Mouse (Mus musculus) urinary bladder, postnatal 36 days (tissue): ENCODE data around the gene Srrm1.
A peak's percentile ranks its signal among the peaks of the same experiment; 100 is the strongest.

Source experiments
- DNase-seq, 2 experiments: peaks; one replicate each; pipeline ENCODE4 v3.0.0; 2022; ENCODE audit warnings: low spot score in 2 of 2, mixed read lengths in 1 of 2

Gene Srrm1

DNA sequence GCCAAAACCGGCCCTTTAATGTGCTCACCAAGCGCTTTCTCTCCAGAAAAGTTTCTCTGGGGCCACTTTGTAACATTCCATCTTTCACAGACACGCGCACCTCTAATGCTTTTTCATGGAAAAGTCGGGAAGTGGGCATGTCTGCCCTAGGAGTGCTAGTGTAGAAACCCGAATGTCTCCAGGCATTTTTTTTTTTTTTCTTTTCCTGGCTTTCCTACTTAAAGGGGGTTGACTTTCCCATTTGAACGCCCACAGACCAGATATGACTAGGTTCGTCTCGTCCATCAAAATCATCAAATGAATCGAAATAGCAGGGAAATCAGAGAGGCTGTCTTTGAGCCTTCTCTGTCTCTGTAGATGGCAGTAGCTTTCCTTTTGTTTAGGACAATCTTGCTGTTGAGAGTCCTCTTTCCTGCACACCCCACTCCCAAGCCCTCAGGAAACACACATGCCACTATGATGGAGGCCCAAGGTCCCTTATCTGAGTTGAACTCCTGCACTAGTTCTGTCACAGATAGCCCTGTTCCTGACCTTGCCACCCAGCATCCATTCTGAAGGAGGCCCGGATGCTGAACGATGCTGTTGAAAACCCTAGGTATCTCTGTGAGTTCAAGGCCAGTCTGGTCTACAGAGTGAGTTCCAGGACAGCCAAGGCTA lies 801 bp upstream of the Srrm1 start:
- no peak for DNase-seq

DNA sequence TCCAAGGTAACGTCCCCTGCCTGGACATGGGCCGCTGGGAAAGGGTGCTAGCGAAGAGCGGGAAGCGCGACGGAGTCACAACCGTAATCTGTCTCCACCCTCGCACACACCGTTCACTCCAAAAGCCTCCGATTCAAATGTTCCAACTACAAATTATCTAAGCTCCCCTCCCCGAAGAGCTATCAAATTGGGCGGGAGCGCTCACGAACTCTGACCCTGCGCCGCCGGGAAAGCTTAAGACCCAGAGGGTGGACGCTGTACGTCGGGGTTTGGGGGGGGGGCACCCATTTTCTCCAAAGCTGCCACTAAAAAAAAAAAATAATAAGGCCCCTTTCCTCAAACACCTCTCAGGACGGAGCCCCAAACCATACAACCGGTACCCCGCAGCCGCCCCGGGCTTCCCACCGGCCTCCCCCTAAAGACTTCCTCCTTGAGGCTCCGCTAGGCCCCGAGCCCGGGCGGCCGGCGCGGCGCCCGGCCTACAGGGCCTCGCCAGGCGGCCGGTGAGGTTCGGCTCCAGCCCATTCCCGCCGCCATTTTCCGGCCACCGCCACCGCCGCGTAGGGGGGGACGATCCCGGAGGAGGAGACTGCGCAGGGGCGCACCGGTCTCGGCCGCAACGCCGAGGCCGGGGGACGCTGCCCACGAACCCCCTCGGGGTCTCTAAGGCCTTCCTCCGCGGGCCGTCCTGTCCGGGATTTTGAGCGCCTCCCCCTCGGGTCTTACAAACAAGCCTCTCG lies 625 bp downstream of the Srrm1 start:
- no peak for DNase-seq

DNA sequence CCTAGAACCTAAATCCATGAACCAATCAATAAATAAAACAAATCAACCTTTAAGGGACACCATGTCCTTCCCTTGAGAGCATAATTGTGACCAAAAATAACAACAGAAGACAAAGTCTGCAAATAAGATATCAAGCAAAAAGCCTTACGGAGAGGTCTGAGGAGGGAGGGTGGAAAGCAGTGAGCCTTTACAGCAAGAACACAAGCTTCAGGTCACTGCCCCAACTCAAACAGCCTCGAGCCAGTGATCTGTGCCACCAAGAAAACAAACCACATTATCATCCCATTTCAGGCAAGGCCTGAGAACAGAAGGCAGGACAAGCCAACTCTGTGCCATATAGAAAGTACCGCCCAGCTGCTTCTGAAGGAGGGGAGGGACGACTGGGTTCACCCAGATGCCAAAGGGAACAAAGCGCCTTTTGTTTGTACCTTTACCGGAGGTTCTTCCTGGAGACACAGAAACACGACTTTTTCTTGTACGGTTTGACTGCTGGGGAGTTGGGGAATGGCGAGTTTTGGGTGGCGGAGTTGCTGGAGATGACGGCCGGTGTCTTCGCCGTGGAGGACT lies 15.7 kb downstream of the Srrm1 start:
- no peak for DNase-seq

DNA sequence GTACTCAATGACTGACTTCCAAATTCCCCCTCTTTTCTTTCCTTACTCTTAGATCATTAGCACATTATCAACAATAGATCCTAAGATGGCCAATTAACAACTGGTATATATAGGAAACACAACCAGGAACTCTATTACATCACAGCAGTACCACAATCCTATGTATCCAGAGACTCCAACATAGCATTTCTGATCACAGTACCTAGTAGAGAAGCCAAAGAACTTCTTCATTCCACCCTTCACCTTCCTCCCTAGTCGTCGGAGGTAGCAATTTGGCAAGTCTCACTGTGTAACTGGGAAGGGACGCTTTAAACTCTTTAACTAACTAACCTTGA lies 17.1 kb downstream of the Srrm1 start:
- no peak for DNase-seq

DNA sequence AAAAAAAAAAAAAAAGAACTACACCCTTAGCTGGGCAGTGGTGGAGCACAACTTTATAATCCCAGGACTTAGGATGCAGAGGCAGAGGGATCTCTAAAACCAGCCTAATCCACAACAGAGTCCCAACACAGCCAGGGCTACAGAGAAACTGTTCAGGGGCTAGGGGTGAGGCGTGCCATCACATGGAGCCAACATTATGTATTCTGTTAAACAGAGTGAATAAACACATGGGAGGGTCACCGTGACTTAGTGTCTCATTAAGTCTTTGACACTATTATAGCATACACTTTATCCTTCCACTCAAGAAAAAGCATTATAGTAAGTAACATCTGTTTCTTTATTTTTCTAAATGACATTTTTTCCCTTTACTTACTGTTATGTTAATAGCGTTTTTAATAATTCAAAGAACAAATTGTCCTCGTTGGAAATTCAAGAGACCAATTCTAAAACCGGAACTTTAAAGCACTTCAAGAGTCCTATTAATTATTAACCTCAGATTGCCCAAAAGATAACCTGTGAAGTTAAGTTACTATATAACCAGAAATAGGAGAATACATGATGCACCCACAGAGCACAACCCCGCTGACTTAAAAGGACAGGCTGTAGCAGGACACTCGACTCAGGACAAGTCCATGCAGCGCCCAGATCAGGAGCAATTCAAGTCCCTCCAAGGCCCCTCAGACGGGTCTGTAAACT lies 17.6 kb downstream of the Srrm1 start:
- DNase-seq: peak in 1 of 2 experiments; percentile 43

DNA sequence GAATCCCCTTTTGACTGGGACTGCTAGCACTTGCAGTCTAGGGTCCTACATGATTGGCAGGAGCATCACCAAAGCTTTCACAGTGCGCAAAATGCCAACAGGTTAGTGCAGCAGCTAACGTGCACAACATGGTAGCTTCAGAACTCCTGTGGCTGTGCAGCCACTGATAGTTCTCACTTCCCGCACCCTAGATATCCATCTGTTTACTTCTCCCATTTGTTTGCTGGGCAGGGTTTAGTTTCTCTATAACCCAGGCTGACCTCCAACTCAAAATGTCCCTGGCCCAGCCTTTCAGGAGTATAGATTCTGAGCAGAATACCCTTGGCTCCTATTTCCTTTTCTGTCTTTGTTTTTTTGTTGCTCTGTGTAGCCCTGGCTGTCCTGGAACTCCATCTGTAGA lies 26.7 kb downstream of the Srrm1 start:
- DNase-seq: no peak

DNA sequence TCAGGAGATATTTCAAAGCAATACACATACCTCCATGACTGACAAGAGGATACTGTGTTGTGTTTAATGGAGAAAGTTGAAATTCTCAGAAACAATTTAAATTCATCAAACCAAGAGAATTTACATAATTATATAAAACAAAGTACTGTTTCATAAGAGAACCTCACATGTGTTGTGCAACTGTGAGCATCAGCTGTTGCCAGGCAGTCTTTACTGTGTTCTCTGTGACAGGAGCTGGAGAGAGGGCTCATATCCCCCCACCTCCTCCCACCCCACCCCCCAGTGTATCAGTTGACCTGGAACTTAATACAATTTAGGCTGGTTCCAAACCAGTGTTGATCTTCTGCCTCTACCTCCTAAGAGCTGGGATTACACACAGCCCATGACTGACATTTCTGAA lies 27.1 kb downstream of the Srrm1 start:
- DNase-seq: no peak

DNA sequence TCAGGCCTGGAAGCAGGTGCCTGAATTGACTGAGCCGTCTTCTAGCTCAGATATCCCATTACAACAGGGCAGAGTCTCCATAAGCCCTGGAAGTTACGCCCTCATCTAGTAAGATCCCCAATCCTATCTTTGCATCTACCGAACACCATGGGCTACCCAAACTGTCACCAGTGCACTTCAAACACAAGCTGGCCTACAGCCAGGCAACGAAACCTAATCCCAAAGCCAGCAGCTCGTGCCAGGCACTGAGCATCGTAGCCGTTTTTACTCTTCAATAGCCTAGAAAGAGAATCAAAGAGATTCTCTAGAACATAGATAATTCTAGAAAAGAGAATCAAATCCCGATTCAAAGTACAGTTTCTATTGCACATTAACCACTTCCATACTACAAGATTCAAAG lies 30.1 kb downstream of the Srrm1 start:
- DNase-seq: no peak

DNA sequence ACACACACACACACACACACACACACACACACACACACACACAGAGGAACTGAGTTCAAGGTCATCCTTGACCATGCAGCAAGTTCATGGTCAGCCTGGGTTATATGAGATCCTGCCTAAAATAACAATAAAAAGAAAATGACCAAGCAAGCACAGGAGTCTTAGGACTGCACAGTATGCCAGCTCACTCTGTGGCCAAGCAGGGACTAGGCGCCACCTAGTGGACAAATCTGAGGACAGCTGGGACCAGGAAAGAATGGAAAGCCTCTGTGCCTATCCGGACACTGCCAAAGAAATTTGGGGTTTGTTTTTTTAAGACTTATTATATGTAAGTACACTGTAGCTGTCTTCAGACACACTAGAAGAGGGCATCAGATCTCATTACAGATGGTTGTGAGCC lies 35.2 kb downstream of the Srrm1 start:
- peak; percentile 58 to 69 for DNase-seq

DNA sequence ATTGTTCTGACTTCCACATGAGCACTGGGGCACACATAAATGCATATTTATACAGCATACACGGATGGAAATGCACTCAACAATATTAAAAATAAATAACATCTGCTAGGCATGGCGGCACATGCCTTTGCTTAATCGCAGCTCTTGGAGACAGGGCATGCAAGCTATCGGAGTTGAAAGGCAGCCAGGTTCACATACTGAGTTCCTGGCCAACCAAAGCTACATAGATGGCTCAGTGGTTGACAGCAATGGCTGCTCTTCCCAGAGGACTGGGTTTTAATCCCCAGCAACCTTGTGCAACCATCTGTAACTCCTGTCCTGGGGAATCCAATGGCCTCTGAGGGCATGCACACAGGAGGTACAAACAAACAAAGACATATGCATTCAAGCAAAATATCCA lies 35.6 kb downstream of the Srrm1 start:
- DNase-seq: no peak

DNA sequence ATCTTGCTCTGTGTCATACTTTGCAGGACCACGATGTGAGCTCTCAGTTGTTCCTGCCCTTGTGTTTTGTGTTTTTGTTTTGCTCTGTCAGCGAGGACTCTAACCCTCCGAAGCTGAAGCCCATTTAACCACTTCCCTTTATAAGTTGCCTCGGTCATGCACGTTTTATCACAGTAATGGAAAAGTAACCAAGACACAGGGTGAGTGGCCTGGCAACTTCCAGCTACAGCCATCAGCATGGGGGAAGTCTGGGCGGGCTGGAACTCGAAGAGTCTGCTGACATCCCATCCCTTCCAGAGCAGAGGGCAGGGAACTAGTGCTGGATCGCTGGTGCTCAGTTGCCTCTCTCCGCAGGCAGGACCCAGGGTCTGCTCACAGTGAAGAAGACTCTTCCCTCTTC lies 37.8 kb downstream of the Srrm1 start:
- no peak for DNase-seq

DNA sequence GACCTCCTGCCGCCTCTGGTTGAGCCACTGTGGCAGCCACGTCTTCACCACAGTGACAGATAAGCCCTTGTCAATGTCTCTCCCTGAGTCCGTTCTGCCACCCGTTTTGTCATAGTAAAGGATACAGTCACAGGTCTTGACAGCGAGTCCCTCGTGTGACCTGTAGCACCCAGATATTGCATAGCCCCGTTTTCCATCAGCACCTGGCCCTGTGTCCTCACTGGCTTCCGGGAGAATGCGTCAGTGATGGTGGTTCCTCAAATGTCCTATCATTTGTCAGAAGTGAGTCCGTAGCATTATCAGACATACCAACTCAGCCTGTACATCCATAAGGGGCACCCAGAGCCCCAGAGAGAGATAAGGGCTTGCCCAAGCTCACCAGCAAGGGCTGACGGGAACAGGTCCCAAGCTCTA lies 38.7 kb downstream of the Srrm1 start:
- no peak for DNase-seq

DNA sequence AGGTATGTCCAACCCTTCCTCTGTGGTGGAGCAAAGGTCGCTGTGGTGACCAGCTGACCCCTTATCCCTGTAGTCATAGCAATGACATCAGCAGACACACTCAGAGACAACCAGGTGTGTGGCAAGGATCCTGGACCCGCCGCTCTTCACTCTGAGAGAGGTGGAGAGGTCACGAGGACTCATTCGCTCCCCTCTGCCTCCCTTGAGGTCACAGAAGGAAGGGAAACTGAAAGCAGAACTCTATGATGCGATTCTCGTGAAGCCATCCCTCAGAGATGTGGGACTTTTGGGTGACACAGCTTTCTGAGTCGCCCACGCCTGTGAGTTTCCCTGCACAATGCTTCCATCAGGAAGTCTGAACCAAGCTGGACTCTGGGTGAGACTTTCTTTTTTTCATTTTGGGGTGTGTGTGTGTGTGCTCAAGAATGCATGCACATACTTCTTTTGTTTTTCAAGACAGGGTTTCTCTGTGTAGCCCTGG lies 39.3 kb downstream of the Srrm1 start:
- DNase-seq: no peak

DNA sequence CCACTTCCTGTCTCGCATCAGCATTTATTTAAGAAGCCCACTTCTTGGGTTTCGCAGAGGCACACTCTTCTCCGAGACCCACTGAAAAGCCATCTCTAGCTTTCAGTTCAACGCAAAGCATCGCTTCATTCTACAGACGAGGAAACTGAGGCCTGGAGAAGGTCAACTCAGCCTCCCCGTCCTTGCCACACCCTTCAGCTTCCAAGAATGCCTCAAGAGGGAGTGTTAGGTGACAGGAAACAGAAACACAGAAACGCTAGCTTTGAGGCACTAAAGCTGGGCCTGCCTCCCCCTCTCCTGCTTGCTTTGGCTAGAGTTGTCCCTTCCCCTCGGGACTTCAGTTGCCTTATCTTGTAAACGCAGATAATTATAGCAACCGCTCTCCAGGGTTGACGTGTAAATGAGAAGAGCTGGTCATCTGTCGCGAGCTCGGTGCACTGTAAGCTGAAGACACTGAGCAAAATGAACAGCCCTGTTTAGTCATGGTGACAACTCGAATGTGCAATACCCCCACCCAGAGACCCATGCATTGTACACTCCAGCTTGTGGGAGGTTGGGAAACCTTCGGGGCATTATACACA lies 39.9 kb downstream of the Srrm1 start:
- DNase-seq: no peak

DNA sequence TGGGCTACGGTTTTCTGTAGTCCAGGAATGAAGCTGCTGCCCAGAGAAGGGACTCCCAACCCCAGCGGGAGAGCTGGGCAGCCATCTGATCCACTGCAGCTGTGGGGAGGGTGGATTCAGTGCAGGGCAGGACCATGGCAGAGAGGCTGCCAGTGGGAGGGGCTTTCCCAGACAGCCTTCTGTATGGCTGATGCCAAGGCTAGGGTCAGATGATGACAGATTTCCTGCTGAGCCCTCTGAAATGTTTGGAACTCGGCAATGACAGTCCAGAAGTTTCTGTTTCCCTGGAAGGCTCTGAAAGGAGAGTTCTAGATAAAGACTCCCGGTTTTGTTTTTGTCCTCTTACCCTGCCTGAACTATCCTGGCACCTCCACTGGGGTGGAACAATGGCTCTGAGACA lies 40.4 kb downstream of the Srrm1 start:
- peak in 1 of 2 experiments; percentile 48 for DNase-seq

DNA sequence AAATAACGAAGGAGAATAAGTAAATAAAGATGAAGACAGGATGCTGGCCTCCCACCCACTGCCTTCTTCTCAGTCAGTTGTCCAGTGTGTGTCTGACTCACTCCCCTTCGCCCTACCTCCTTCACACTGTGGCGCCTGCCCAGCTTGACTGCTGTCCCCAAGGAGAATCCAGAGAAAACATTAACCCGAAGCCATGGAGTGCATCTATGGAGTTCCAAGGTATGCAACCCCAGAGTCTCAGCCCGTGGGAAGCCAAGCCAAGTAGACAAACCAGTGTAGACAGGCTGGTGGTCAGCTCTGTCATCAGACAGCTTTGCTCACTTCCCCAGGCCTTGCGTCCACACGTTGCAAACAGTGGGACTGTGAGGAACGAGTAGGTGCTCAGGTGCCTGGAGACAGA lies 42.8 kb downstream of the Srrm1 start:
- no peak for DNase-seq

DNA sequence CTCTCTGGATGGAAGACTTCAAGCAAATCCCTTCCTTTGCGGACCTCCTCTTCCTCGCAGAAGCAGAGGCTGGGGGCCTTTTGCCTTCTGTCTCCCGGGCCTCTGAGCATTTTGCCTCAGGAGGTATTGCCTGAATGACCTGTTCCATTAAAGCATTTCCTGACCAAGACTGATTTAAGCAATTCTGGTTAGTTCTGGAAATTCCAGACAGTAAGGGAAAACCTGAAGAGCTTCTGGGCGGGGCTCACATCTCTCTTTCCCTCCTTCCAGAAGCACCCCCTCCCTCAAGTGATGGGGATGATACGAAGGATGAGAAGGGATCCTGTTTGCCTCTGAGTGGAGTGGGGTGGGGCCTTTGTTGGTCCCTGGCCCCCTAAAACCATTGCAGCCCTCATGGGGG lies 43.4 kb downstream of the Srrm1 start:
- DNase-seq: no peak

DNA sequence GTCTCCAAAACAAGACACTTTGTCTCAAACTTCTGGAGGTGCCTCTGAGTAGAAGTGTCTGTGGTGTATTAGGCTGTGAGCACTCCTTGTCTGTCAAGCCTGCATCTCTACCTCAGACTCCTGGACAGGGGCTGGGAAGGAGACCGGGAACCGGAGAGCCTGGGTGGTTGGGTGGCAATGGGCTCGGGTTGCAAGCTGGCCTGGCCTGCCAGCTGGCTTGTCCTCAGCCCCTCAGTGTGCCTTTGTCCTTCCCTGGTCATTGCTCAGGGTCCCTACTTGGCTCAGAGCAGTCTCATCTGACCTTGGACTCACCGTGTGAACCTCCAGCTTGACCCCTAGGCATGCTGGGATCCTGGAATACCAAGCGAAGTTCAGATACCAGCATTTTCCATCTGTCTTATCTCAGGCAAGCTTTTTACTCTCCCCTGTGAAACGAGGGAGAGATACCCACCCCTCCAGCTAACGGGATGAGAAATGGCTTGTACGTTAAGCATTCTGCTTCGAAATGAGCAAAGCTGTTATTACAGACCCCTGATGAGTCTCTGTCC lies 43.9 kb downstream of the Srrm1 start:
- no peak for DNase-seq

DNA sequence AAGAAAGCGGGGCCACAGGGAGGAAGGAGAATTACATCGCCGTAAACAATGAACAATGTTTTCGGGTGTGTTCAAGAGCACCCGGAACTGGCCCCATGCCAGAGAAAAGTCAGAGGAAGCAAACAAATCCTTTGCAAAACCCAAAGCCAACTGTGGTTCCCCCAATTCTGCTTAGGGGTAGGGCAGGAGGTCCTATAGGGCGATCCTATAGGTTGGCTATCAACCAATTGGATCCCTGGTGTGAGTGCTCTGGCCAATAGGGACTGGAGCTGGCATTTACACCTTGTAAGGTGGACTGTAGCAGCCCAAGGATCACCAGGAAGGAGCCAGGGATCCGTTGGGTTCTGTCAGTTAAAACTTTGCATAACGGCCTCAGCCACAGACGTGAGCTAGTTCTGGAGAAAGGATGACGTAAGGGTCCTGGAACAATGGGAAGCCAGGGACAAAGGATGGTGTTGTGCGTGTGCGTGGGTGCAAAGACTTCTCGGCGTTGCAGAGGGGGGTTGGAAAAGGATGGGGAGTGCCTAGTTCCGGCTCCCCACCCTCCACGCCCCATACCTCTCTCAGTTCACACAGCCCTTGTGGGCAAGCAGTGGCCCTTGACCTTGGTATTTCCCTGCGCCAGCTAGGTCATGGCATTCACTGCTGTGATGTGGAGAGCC lies 46.0 kb downstream of the Srrm1 start:
- DNase-seq: no peak

DNA sequence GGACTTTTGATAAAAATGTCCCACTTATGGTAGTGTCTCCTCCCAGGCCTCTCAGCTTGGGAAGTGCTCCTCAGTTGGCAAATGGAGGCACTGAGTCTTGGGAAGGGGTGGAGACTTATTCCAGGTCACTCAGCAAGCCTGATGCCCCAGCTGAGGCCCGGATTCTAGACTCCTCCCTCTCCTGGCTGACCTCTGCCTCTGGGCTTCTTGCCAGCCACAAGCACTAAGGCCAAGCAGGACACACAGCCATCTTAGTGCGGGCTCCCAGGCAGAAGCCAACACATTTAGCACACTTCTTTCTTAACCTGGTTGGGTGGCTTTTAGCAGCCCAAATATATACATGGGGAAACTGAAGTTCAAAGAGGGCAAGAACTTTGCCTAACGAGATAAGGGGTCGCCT lies 46.6 kb downstream of the Srrm1 start:
- DNase-seq: peak in 1 of 2 experiments; percentile 74

DNA sequence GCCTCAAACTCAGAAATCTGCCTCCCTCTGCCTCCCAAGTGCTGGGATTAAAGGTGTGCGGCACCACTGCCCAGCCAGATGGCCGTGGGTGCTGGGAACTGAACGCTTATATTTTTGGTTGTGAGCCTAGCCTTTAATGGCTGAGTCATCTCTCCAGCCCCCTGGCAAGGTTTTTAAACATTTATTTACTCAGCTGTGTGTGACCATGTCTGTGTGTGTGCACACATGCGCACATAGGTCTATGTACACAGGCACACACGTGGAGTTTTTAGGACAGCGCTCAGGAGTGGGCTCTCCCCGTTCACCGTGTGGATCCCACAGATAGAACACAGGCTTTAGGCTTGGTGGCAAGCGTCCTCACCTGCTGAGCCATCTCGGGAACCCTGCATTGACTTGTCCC lies 50.9 kb downstream of the Srrm1 start:
- DNase-seq: no peak
